Mouse (Mus musculus) urinary bladder, postnatal 0 days (tissue): ENCODE results near the gene Lclat1. TPM values are rescaled to one million over a fixed set of nuclear protein-coding genes. Genes with fewer than 3 reads are reported as not detected.

Experiments used
- polyA plus RNA-seq: library from polyadenylated mRNA; unstranded; fragments of >200 nt; fragmentation: Nextera tagmentation; extraction: Ambion mirVana; gene quantifications from 2 replicates; pipeline ENCODE4 v1.2.1, GENCODE M21; 2015

The Lclat1 gene
- polyA plus RNA-seq, result 6.2 and 8.4 TPM in 2 replicates

DNA sequence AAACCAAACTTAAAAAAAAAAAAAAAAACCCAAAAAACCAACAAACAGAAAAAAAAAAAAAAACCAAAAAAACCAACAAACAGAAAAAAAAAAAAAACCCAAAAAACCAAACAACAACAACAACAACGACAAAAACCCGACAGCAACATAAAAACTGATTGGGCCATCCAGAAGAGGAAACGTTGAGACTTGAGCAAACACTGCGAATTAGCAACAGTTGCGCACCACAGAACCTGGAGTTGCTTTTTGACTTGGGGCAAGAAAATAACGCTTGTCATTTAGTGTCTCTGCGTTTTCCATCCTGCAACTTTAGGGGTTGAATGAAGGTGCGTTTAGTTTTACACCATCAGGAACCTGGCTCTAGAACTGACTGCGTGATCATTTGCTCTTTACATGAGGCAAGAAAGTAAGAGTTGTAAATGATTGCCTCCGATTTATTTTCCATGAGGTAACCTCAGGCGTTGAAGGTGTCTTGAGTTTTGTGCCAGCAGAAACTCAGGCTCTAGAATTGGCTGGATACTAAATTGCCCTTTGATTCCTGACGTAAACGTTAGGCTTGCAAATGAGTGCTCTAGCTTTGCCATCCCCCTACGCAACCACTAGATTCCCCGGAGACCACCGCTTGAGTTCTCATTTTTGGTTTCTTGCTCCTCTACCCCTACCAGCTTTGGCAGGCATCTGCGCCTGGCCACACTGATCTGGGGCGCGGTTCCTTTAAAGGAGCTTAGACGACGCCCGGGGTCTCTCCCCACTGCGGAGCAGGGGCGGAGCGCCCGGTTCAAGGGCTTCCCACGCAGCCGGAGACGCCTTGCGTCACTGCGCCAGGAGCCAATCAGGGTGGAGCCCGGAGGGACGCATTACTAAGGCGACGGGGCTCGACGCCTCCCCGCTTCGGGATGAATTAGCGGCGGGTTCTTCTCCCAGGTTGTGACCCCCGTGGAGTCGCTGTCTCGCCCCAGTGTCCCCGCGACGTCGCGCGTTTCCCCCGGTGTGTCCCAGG is at the start of gene Lclat1:
TSS of gene Lclat1 (plus strand) at position 828 of the 1,000 bp plus-strand sequence.

Other genes starting within 250 kb of the Lclat1 start
- 3.5 and 4.2 TPM in 2 replicates for gene Lbh, start 189.7 kb upstream of the Lclat1 start, polyA plus RNA-seq